Mouse (Mus musculus) layer of hippocampus, adult 6 months (tissue): Measurements from ENCODE around the gene Lrrn4cl. TPM values are rescaled to one million over a fixed set of nuclear protein-coding genes. Genes with fewer than 3 reads are reported as not detected.

Source experiments
- long read RNA-seq, 2 experiments: library from polyadenylated mRNA; unstranded; transcript quantifications; one replicate each; pipeline ENCODE4 v2.0.0; 2019 to 2020
- polyA plus RNA-seq: library from polyadenylated mRNA; unstranded; fragments of <200 nt; fragmentation: Nextera tagmentation; gene quantifications from 2 replicates; pipeline ENCODE4 v1.2.3, GENCODE M21; 2021

Gene Lrrn4cl
- 0.16 and 0.25 TPM in 2 replicates for polyA plus RNA-seq
- long read RNA-seq, experiment 1: 0 reads
- long read RNA-seq, experiment 2, partial matches to known transcripts: 0 of 1 reads
- long read RNA-seq, experiment 2, other reads (novel, unspliced or antisense): 0 of 1 reads

GRCm38 (mm10) chr19:8850402-8850901, at the start of gene Lrrn4cl:
TSS of gene Lrrn4cl (plus strand) at chr19:8850768.

GRCm38 (mm10) chr19:8802130-8802821, 48.3 kb upstream of the Lrrn4cl start, which contains the start of gene Zbtb3:
TSS of gene Zbtb3 (plus strand) at chr19:8802555.

DNA sequence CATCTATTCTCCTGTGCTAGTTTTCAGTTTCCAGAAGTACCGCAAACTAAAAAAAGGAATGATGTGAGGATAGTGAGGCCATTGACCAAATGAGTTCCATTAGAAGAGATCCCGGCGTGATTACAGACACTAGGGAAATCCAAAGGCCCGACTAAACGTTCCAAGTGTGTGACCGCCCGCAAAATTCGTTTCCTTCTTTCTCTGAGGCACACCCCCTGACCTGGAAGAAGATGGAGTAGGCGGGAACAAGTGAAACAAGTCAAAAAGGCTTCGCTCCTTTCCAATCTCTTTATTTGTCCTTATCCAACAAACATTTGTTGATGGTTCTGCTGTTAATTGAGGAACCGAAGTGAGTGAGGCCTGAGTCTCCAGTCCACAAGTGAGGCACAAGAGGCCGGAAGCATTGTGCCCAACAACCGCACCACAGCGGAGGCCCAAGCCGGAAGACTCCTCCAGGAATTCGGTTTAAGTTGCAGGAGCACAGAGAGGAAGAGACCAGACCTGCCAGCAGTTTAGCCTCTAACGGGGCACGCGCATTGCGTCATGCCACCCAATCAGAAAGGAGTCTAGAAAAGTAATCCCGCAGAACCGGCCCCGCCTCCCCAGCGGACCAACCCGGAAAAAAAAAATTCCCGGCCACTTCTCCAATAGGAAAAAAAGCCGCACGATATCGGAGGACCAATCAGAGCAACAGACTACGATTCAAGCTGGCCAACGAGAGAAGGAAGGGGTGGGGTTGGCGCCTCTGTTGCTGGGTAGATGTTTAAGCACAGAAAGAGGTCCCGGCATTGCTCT, 31.6 kb upstream of the Lrrn4cl start, which contains the start of gene Ttc9c:
Ttc9c (minus strand) TSS at position 533 of the 795 bp plus-strand sequence.

GRCm38 (mm10) chr19:8819596-8820423, 30.8 kb upstream of the Lrrn4cl start, which contains the start of gene Hnrnpul2:
TSS of gene Hnrnpul2 (plus strand) at chr19:8820010.

GRCm38 (mm10) chr19:8829660-8830059, 20.9 kb upstream of the Lrrn4cl start, which contains the start of gene AC129217.1:
TSS of gene AC129217.1 (plus strand) at chr19:8829773.

DNA sequence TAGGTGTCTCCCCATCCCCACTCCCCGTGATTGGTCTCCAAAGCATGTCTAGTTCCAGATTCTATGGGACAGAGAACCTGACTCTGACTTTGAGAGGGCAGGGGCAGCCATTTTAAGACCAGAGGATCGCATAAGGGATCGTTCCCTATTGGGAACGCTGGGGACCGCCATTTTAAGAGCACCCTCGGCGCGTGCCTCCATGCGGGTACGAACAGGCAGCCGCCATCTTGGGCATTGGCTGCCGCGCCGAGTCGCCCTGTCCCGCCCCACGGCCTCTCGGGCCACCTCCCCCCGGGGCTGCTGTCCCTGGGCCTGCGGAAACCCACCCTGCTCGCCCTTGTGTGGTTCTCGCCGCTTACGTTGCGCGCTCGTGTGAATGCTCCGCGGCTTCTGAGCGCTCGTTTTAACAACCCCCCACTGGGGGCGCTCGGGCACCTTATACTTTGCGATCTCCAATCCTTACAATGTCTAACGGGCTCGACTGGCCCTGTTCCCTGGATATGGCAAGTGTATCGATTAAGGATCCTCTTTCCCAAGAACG, 13.2 kb upstream of the Lrrn4cl start, which contains the start of gene Bscl2:
Bscl2 (plus strand) TSS at position 217 of the 541 bp plus-strand sequence.

GRCm38 (mm10) chr19:8839103-8839907, 11.3 kb upstream of the Lrrn4cl start, which contains the start of gene Gng3:
TSS of gene Gng3 (minus strand) at chr19:8839194.

DNA sequence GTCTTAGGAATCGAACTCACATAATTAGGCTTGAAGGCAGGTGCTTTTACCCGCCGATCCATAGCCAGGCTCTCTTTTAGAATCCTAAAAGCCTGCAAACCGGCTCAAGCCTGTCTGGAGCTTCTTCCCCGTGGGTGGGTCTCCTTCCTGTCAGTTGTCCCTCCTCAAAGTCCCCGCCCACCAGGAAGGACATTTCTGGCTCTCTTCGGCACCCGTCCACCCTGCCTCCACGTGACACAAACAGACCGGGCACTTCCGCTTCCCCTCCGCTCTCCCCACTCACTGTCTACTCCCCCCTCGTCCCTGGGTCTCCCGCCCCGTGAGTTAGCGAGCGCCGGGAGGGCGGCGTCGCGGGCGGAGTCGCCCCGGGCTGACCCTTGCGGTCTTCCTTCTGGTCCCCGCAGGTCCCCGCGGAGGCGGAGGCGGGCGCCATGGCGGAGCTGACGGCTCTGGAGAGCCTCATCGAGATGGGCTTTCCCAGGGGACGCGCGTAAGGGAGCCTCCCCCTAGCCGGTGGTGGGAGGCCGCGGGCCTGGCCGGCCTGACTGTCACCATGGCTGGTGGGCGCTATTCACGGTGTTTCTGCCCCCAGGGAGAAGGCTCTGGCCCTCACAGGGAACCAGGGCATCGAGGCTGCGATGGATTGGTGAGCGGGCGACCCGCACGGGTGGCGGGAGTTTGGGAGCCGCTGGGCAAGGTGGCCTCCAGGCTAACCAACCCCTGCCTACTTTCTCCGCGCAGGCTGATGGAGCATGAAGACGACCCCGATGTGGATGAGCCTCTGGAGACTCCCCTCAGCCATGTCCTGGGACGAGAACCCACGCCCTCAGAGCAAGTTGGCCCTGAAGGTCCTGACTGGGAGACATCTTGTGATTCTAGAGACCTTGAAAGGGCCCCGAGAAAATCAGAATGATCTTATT, 21.0 kb downstream of the Lrrn4cl start, which contains the start of gene Ubxn1:
Ubxn1 (plus strand) TSS at position 230 of the 920 bp plus-strand sequence.

DNA sequence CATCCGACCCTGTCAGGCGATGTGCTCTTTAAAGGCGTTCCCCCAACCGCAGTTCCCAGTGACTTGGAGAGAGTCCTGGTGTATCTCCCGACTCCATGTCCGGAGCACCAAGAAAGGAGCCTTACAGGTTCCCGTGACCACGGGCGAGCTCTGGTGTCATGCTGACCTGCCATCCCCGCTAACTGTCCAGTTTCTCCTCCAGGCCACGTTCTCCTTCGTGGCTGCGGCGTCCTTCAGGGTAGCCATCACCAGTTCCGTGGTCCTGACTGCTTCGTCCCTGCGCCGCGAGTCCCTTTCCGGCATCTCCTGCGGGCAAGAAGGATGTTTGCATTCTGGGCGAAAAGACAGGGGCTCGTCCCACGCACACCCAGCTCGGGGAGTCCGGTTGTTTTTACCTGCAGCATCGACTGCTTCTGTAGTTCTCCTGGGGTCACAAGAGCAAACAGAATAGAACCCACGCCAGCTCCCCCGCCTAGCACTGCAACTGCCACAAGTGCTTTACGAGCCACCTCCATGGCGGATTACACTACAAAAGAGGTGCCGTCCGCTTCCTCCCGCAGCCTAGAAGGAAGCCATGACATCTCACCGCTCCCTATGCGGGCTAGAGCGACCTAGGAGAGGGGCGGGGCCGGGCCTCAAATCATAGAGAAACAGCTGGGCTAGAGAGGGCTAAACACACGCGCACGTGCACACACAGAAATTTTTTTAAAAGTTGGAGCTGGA, 29.9 kb downstream of the Lrrn4cl start, which contains the start of gene Uqcc3:
Uqcc3 (minus strand) TSS at position 613 of the 723 bp plus-strand sequence.

DNA sequence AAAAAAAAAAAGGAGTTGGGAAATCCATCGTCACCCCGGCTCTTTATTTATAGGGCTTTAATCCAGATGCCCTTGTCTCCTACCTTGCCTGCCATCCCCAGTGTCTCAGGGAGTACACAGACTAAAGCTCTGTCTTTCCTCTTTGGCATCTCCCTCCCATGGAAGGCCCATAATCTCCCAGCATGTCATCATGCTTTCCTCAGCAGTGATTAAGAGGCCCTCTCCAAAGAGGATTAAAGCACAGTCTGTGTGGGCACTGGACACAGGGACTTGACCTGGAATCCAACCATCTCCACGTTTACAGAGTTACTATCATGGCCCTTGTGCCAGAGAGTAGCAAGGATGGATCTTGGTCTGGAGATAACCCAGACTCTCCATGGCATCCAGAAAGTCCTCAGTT, 33.0 kb downstream of the Lrrn4cl start, which contains the start of the genes Lbhd1 and Gm49403:
Lbhd1 (plus strand) TSS at position 117 of the 400 bp plus-strand sequence.
Gm49403 (plus strand) TSS at position 315 of the 400 bp plus-strand sequence.

DNA sequence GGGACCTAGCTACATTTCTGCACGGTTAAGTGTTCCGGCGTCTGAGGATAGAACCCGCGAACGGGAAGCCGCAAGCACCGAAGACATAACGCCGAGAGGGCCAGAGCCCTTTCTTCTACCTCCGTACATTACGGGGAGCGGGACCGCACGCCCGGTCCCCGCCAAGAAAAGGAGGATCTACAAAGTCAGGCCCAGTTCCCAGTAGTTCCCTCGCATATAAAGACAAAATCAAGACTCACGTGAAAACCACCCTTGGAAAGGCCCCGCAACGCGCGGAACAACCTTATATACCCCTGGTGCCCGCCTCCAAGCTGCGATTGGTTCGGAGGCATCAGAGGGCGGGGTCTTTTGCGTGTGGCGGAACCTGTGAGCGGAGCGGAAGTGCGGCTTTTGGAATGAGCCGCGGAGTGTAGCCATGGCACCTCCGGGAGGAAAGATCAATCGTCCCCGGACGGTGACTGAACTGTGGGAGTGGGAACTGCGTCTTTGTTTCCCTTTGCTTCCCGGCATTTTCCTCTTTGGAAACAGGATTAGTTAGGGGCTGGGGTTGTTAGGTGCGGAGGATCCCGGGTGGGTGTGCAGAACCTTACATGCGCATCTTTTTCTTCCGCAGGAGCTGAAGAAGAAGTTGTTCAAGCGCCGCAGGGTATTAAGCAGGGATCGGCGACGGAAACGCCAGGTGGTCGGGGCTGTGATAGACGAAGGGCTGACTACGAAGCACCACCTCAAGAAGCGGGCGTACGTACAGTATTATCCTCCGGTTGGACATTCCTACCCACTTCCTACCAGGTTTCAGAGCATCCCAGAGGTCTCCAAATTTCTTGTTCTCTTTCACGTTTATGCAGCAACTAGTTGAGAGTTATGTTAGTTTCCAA, 38.2 kb downstream of the Lrrn4cl start, which contains the start of the genes 1810009A15Rik and Gm49416:
1810009A15Rik (plus strand) TSS at position 343 of the 875 bp plus-strand sequence.
Gm49416 (plus strand) TSS at position 416 of the 875 bp plus-strand sequence.

GRCm38 (mm10) chr19:8892829-8893766, 42.5 kb downstream of the Lrrn4cl start, which contains the start of gene Ints5:
TSS of gene Ints5 (plus strand) at chr19:8893005.

GRCm38 (mm10) chr19:8897865-8898495, 47.4 kb downstream of the Lrrn4cl start, which contains the start of gene Ganab:
TSS of gene Ganab (plus strand) at chr19:8898071.

